Mouse (Mus musculus) lung, postnatal 10 days (tissue): Measurements from ENCODE around the gene Phf13.

Source experiments
- DNase-seq: peaks from one replicate; pipeline ENCODE4 v3.0.0; 2021

The Phf13 gene

GRCm38 (mm10) chr4:151988342-151989109, 7.5 kb downstream of the Phf13 start, which contains the start of gene Thap3:
Thap3 (minus strand) TSS chr4:151988997.
- peak; percentile 90 for DNase-seq

GRCm38 (mm10) chr4:151988014-151988341, 8.1 kb downstream of the Phf13 start:
- DNase-seq: no peak

- DNase-seq: no peak
These were observed 9.4 kb downstream of the Phf13 start for GRCm38 (mm10) chr4:151986650-151987049.

- DNase-seq: no peak
These were observed 10.2 kb downstream of the Phf13 start for GRCm38 (mm10) chr4:151985886-151986285.

- peak; percentile 41 for DNase-seq
These were observed 12.5 kb downstream of the Phf13 start for GRCm38 (mm10) chr4:151983560-151983959.

GRCm38 (mm10) chr4:151983043-151983442, 13.0 kb downstream of the Phf13 start:
- no peak for DNase-seq

- DNase-seq: peak; percentile 87
These were observed 14.7 kb downstream of the Phf13 start for GRCm38 (mm10) chr4:151981363-151981762.

GRCm38 (mm10) chr4:151980699-151981098, 15.4 kb downstream of the Phf13 start:
- no peak for DNase-seq

GRCm38 (mm10) chr4:151977748-151978147, 18.3 kb downstream of the Phf13 start:
- peak; percentile 89 for DNase-seq

GRCm38 (mm10) chr4:151975441-151975840, 20.6 kb downstream of the Phf13 start:
- DNase-seq: peak; percentile 48

- DNase-seq: peak; percentile 60
These were observed 23.7 kb downstream of the Phf13 start for GRCm38 (mm10) chr4:151972221-151972967.

- DNase-seq: no peak
These were observed 27.7 kb downstream of the Phf13 start for GRCm38 (mm10) chr4:151968204-151968921.

- DNase-seq: no peak
These were observed 33.2 kb downstream of the Phf13 start for GRCm38 (mm10) chr4:151962817-151963216.

GRCm38 (mm10) chr4:151960513-151960854, 35.6 kb downstream of the Phf13 start:
- no peak for DNase-seq

- DNase-seq: no peak
These were observed 36.1 kb downstream of the Phf13 start for GRCm38 (mm10) chr4:151959849-151960512.

GRCm38 (mm10) chr4:151957584-151958315, 38.3 kb downstream of the Phf13 start:
- no peak for DNase-seq

GRCm38 (mm10) chr4:151955791-151956190, 40.3 kb downstream of the Phf13 start:
- DNase-seq: no peak

GRCm38 (mm10) chr4:151953209-151953608, 42.8 kb downstream of the Phf13 start:
- no peak for DNase-seq

- DNase-seq: no peak
These were observed 47.3 kb downstream of the Phf13 start for GRCm38 (mm10) chr4:151948497-151949471.

- no peak for DNase-seq
These were observed 49.8 kb downstream of the Phf13 start for GRCm38 (mm10) chr4:151946211-151946610.
